Mouse (Mus musculus) midbrain, embryonic 10.5 days (tissue): Measurements from ENCODE around the gene Neurog3. TPM values are rescaled to one million over a fixed set of nuclear protein-coding genes. Genes with fewer than 3 reads are reported as not detected.

Experiments
- DNase-seq: peaks from one replicate; pipeline ENCODE4 v3.0.0-alpha.2; 2017; ENCODE audit warnings: low spot score
- H3K27ac ChIP-seq: fragments of 300-500 bp; sonication (generic); replicated peaks from 2 replicates; pipeline ENCODE4 v1.5.1; 2016; ENCODE audit warnings: mild to moderate bottlenecking
- H3K27me3 ChIP-seq: fragments of 300-500 bp; sonication (generic); 2 replicates; pipeline ENCODE4 v1.6.1; 2016; ENCODE audit warnings: low read depth, mild to moderate bottlenecking; ENCODE audit not compliant: poor library complexity, severe bottlenecking
- H3K36me3 ChIP-seq: fragments of 300-500 bp; sonication (generic); 2 replicates; pipeline ENCODE4 v1.6.1; 2016; ENCODE audit warnings: mild to moderate bottlenecking, moderate library complexity
- H3K4me1 ChIP-seq: fragments of 300-500 bp; sonication (generic); 2 replicates; pipeline ENCODE4 v1.6.1; 2016
- H3K4me3 ChIP-seq: fragments of 300-500 bp; sonication (generic); 2 replicates; pipeline ENCODE4 v1.5.1; 2016; ENCODE audit warnings: mild to moderate bottlenecking, moderate library complexity
- H3K9me3 ChIP-seq: fragments of 300-500 bp; sonication (generic); replicated peaks from 2 replicates; pipeline ENCODE4 v1.6.1; 2016; ENCODE audit warnings: mild to moderate bottlenecking
- WGBS: fragments of 180-500 bp; shearing (Covaris S2); methylation state at CpG from one replicate; pipeline ENCODE4 v1.1.7; 2016; 5-methylcytosine and 5-hydroxymethylcytosine counted together
- polyA plus RNA-seq: library from polyadenylated mRNA; unstranded; fragments of >200 nt; fragmentation: Nextera tagmentation; extraction: Ambion mirVana; gene quantifications from 2 replicates; pipeline ENCODE4 v1.2.1, GENCODE M21; 2016

Neurog3 gene
- polyA plus RNA-seq, 1 experiment from 2014 or later: 0.90 TPM

DNA sequence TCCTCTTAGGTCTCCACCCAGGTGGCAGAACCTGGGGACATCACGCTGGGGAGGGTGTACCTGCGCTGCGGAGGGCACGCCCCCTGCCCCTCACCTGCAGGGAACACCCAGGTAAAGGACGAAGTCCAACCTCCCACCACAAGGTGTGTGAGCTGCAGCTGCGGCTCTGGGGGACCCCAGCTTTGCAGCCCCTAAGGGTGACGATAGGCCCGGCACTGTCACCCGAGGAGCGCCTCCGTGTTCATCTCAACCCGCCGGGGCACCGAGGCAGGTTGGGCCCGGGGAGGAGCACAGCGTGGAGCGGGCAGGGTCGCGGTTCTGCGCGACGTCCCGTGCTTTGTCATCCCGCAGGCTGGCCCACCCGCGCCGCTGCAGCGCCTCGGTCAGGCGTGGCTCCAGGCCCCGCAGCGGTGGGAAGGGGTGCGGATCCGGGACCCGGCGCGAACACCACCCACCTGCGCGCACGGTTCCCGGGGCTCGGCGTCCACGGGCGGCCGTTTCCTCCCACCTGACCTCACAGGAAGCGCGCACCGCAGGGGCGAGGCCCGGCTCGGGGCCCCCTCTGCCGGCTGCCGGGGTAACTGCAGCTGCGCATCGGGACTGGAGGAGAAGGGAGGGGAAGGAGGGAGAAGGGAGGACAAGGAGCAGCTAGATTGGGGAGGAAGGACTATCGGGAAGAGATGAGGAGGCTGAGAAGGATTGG is 22.2 kb upstream of the Neurog3 start:
- H3K4me3 ChIP-seq: peak overlapping the region; percentile 88
- H3K9me3 ChIP-seq: no peaks in the 10 kb centered on the region
- peaks cover 24% of the 10 kb centered on the region for H3K4me1 ChIP-seq
- peak; percentile 89 for DNase-seq
- H3K27me3 ChIP-seq: peaks cover 64% of the 10 kb centered on the region
- 0 out of 2 replicates have a peak, but pooled peaks cover 2% of the 10 kb centered on the region for H3K36me3 ChIP-seq
- under 1% methylated on average over 57 of the region's 57 CpGs for WGBS
- peak overlapping the region; percentile 88 for H3K27ac ChIP-seq

DNA sequence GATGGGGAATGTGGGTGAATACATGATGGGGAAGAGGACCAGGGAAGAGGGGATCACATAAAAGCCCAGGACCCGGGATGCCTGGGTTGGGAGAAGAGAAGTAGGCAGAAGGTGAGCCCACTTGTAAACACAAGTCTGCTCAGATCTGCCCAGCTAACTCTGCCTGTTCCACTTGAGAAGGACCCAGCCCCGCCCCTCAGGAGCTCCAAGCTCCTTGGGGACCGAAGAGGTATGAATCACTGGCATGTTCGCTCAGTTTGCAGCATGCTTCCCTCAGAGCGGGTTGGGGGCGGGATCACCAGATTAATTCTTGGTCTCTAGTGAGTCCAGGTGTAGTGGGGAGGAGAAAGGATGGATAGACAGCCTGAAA is 21.7 kb upstream of the Neurog3 start:
- Histone ChIP-seq H3K36me3 (0 out of 2 replicates have a peak, but pooled peaks cover 2% of the 10 kb centered on the region), H3K4me1 (peaks cover 24% of the 10 kb centered on the region), H3K27ac (peak overlapping the region; percentile 88; the same call in 1 of the 2 replicates), H3K4me3 (peak overlapping the region; percentile 88), H3K9me3 (no peaks in the 10 kb centered on the region), H3K27me3 (peaks cover 64% of the 10 kb centered on the region)
- WGBS: 44% methylated on average over 6 of the region's 6 CpGs
- no peak for DNase-seq

DNA sequence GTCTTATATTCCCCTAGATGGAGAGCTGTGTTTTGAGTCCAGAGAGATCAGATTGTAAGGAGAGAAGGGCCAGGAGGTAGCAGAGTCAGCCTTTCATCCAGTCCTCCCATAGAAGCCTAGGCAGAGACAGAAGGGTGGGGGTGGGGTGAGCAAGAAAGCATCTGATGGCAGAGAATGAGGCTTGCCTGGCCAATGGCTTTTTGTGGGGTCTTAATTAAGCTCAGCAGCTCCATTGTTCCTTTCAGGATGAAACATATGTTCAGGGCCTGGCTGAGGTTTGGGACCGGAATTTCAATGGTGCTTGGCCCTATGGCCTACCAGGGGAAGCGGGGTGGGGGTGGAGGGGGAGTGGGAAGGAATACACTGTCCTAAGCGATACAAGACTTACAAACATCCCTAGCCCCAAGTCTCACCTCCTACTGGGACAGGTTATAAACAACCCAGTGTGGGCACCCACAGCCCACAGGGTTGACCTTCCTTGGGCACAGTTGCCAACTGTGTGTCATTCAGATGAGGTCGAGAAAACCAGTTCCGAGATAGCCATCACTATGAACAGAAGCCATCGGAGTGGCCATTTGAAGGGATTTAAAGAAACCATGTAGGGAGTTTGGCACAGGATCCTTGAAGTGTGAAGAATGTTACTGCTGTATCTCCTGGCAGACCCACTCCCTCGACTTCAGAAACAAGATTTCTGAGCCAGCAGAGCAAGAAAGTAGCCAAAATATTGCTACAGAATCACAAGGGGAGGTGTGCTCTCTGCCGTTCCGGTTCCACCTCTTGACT is 18.8 kb upstream of the Neurog3 start:
- WGBS: 65% methylated on average over 9 of the region's 9 CpGs
- Histone ChIP-seq H3K27me3 (peaks cover 36% of the 10 kb centered on the region), H3K36me3 (no peaks in the 10 kb centered on the region), H3K4me1 (peaks cover 24% of the 10 kb centered on the region), H3K4me3 (no peak overlapping the region), H3K9me3 (no peaks in the 10 kb centered on the region), H3K27ac (no peak overlapping the region)
- DNase-seq: no peak

DNA sequence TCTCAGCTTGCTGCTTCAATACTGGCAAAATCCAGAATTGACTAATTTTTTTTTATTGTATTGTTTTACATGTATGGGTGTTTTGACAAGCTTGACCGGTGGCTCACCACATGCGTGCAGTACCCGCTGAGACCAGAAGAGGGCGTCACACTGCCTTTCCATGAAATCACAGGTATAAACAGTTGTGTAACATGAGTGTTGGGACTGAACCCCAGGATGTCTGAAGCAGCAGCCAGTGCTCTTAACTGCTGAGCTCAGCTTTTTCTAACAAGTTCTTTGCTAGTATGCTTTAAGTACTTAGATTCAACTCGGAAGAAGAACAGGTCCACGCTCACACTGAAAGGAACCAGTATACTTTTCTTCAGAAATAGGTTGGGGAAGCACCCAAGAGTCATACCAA is 5.8 kb upstream of the Neurog3 start:
- H3K4me1 ChIP-seq: peaks cover 10% of the 10 kb centered on the region
- H3K4me3 ChIP-seq: no peak overlapping the region
- no peak for DNase-seq
- H3K36me3 ChIP-seq: no peaks in the 10 kb centered on the region
- WGBS: 41% methylated on average over 6 of the region's 6 CpGs
- H3K9me3 ChIP-seq: no peaks in the 10 kb centered on the region
- H3K27ac ChIP-seq: no peak overlapping the region
- H3K27me3 ChIP-seq: peaks cover 65% of the 10 kb centered on the region

GRCm38 (mm10) chr10:62127711-62128231 is 5.1 kb upstream of the Neurog3 start:
- Histone ChIP-seq H3K9me3 (no peaks in the 10 kb centered on the region), H3K4me3 (no peak overlapping the region), H3K36me3 (no peaks in the 10 kb centered on the region), H3K27ac (no peak overlapping the region), H3K27me3 (peaks cover 72% of the 10 kb centered on the region), H3K4me1 (peaks cover 17% of the 10 kb centered on the region)
- 39% methylated on average over 21 of the region's 21 CpGs for WGBS
- no peak for DNase-seq

- Histone ChIP-seq H3K36me3 (no peaks in the 10 kb centered on the region), H3K4me1 (peaks cover 23% of the 10 kb centered on the region), H3K27me3 (peaks cover 78% of the 10 kb centered on the region), H3K27ac (no peak overlapping the region), H3K4me3 (no peak overlapping the region), H3K9me3 (no peaks in the 10 kb centered on the region)
- no peak for DNase-seq
- WGBS: 3% methylated on average over 32 of the region's 32 CpGs
These were observed 4.5 kb upstream of the Neurog3 start for GRCm38 (mm10) chr10:62128316-62128951.

DNA sequence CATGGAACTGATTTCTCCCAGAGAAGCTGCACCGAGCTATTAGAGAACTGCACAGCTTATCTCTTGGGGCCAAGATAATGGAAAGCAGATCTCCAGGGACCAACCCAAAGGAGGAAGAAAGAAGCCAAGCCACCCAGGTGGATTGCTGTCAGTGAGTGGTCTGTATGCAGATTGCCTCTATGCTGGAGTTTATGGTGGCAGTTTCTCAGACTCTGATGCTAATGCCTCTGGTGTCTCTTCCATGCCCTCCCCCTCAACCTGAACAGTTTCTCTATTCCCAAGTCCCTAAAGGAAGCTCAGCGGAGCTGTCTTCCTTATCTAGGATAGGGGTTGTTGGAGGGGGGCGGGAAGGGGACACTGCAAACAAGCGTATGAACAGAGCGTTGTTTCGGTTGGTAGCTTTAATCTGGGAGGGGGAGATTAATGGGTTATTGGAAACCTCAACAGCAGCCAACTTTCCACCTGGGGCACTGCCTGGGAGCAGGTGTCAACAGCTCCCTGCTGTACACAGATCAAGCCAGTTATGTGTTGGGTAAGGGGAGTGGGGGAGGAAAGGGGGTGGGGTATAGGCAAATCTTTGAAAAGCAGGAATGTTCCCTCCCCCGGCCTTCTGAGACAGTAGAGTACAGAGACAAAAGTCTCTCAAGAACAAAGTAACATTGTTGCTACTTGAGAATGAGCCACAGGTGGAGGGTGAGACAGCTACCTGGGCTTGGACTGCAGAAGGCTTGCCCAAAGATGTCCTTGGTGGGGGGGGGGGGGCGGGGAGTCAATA is 3.0 kb downstream of the Neurog3 start:
- WGBS: 5% methylated on average over 8 of the region's 8 CpGs
- peaks cover 88% of the 10 kb centered on the region for H3K27me3 ChIP-seq
- no peaks in the 10 kb centered on the region for H3K9me3 ChIP-seq
- H3K4me1 ChIP-seq: peaks cover 52% of the 10 kb centered on the region
- H3K4me3 ChIP-seq: no peak overlapping the region
- H3K27ac ChIP-seq: no peak overlapping the region
- no peaks in the 10 kb centered on the region for H3K36me3 ChIP-seq
- no peak for DNase-seq

GRCm38 (mm10) chr10:62137150-62137549 is 4.3 kb downstream of the Neurog3 start:
- Histone ChIP-seq H3K36me3 (no peaks in the 10 kb centered on the region), H3K27ac (no peak overlapping the region), H3K4me3 (no peak overlapping the region), H3K9me3 (no peaks in the 10 kb centered on the region), H3K4me1 (peaks cover 46% of the 10 kb centered on the region), H3K27me3 (peaks cover 82% of the 10 kb centered on the region)
- 8% methylated on average over 4 of the region's 4 CpGs for WGBS
- no peak for DNase-seq

GRCm38 (mm10) chr10:62138040-62138439 is 5.2 kb downstream of the Neurog3 start:
- no peaks in the 10 kb centered on the region for H3K9me3 ChIP-seq
- WGBS: 27% methylated on average over 3 of the region's 3 CpGs
- H3K4me1 ChIP-seq: peaks cover 37% of the 10 kb centered on the region
- no peak overlapping the region for H3K27ac ChIP-seq
- H3K27me3 ChIP-seq: peaks cover 74% of the 10 kb centered on the region
- no peaks in the 10 kb centered on the region for H3K36me3 ChIP-seq
- no peak for DNase-seq
- H3K4me3 ChIP-seq: no peak overlapping the region

DNA sequence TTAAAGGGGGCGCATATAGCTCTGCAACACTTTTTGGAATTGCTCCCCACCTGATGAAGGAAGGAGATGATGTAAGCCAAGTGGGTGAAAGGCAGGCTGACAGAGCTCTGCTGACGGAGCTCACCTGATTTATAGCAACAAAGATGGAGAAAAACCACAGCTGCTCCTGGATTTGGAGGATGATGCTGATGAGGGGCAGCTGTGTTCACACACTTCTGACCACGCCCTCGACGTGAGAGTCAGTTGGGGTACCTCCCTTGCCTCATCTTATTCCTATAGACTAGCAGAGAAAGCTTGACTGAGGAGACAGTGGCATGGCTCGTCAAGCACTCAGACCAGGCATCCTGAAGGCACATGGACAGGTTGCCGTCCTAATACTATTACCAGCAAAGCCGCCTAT is 10.9 kb downstream of the Neurog3 start, which contains the start of gene Fam241b:
Gene Fam241b (minus strand): TSS at position 101 of the 400 bp plus-strand sequence.
- Histone ChIP-seq H3K4me1 (peaks cover 20% of the 10 kb centered on the region), H3K36me3 (no peaks in the 10 kb centered on the region), H3K27ac (no peak within 1 kb of the TSS), H3K9me3 (no peaks in the 10 kb centered on the region), H3K4me3 (no peak within 1 kb of the TSS), H3K27me3 (peaks cover 53% of the 10 kb centered on the region)
- DNase-seq: no peak
- 73% methylated on average over 8 of the region's 8 CpGs for WGBS

GRCm38 (mm10) chr10:62145957-62146356 is 13.1 kb downstream of the Neurog3 start:
- Histone ChIP-seq H3K27ac (no peak overlapping the region), H3K36me3 (no peaks in the 10 kb centered on the region), H3K27me3 (peaks cover 65% of the 10 kb centered on the region), H3K9me3 (no peaks in the 10 kb centered on the region), H3K4me1 (peaks cover 40% of the 10 kb centered on the region), H3K4me3 (no peak overlapping the region)
- WGBS: 61% methylated on average over 5 of the region's 5 CpGs
- DNase-seq: no peak
